Mouse (Mus musculus): ENCODE measurements around the gene Gm884. TPM values are rescaled to one million over a fixed set of nuclear protein-coding genes. Genes with fewer than 3 reads are reported as not detected.
"Not testable (repeated sequence)": the region's sequence is repeated elsewhere in the genome, so short reads cannot be mapped to it uniquely, and the experiment has no call there.

The Gm884 gene
- total RNA-seq, 2 experiments from 2014 or later = not detected

- DNase-seq (ENCODE audit: low spot score) = no peak
- intact Hi-C loops (cut with DNase I) = no loop called here
Measured at GRCm38 (mm10) chr11:103636261-103636660, 15.3 kb upstream of the Gm884 start.

- DNase-seq (ENCODE audit: low spot score) = no peak
- intact Hi-C loops (cut with DNase I) = no loop called here
Measured at GRCm38 (mm10) chr11:103635481-103635880, 14.5 kb upstream of the Gm884 start.

- intact Hi-C loops (cut with DNase I) = no loop called here
- DNase-seq (ENCODE audit: low spot score) = no peak
Measured at GRCm38 (mm10) chr11:103634806-103635205, 13.9 kb upstream of the Gm884 start.

GRCm38 (mm10) chr11:103627453-103627852 lies 6.5 kb upstream of the Gm884 start:
- intact Hi-C loops (cut with DNase I) = no loop called here
- DNase-seq (ENCODE audit: low spot score) = no peak

GRCm38 (mm10) chr11:103610772-103611171 lies 10.2 kb downstream of the Gm884 start:
- intact Hi-C loops (cut with DNase I) = no loop called here
- no peak for DNase-seq (ENCODE audit: low spot score)

- no peak for DNase-seq (ENCODE audit: low spot score)
- intact Hi-C loops (cut with DNase I) = no loop called here
Measured at GRCm38 (mm10) chr11:103606611-103607010, 14.3 kb downstream of the Gm884 start.

- intact Hi-C loops (cut with DNase I) = no loop called here
- DNase-seq (ENCODE audit: low spot score) = no peak
Measured at GRCm38 (mm10) chr11:103578339-103578738, 42.6 kb downstream of the Gm884 start.

GRCm38 (mm10) chr11:103556021-103556420 lies 64.9 kb downstream of the Gm884 start:
- no peak for DNase-seq (ENCODE audit: low spot score)
- intact Hi-C loops (cut with DNase I) = loop anchor here (1.0 kb wide), 1 partner anchor 198 kb away; no protein-coding TSS in a partner anchor

- intact Hi-C loops (cut with DNase I); DNase-seq (ENCODE audit: low spot score): not testable (repeated sequence)
Measured at GRCm38 (mm10) chr11:103534973-103535372, 86.0 kb downstream of the Gm884 start.

GRCm38 (mm10) chr11:103512111-103512510 lies 108.8 kb downstream of the Gm884 start:
- intact Hi-C loops (cut with DNase I) = no loop called here
- no peak for DNase-seq (ENCODE audit: low spot score)

- DNase-seq (ENCODE audit: low spot score) = no peak
- intact Hi-C loops (cut with DNase I) = no loop called here
Measured at GRCm38 (mm10) chr11:103504497-103504896, 116.4 kb downstream of the Gm884 start, which contains the start of gene Lrrc37a. Gene Lrrc37a, minus strand, starts transcription at chr11:103504597.

Other genes with a start within 250 kb of the Gm884 start
- gene Plekhm1, start 208.5 kb downstream of the Gm884 start, total RNA-seq (2021) = 10 to 100 TPM in 1 of 2 experiments, 1 to 10 TPM in 1; 10.0 to 10.7 TPM
- gene Lrrc37a, start 116.5 kb downstream of the Gm884 start, total RNA-seq (2021) = not detected
- gene Lyzl6, start 17.8 kb upstream of the Gm884 start, total RNA-seq (2021) = not detected
- gene Rprml, start 28.4 kb upstream of the Gm884 start, total RNA-seq (2021) = not detected
- 10 to 100 TPM; 39.2 to 39.3 TPM for gene Gosr2, start 76.8 kb upstream of the Gm884 start, total RNA-seq (2021)
- gene Wnt9b, start 128.7 kb upstream of the Gm884 start, total RNA-seq (2021) = under 1 TPM; 0.78 to 0.99 TPM
- gene Wnt3, start 153.0 kb upstream of the Gm884 start, total RNA-seq (2021) = not detected

Measured in heart, postnatal 25 days (tissue).